Mouse (Mus musculus): ENCODE results near the gene Ddx6.

Gene Ddx6

GRCm38 (mm10) chr9:44640646-44641357 lies 36.1 kb downstream of the Ddx6 start:
- DNase-seq (ENCODE audit: low read depth, low spot score) = no peak

- no peak for DNase-seq (ENCODE audit: low read depth, low spot score)
Observed at GRCm38 (mm10) chr9:44641616-44642015, 36.9 kb downstream of the Ddx6 start.

- DNase-seq (ENCODE audit: low read depth, low spot score) = no peak
Observed at GRCm38 (mm10) chr9:44643103-44643502, 38.4 kb downstream of the Ddx6 start.

GRCm38 (mm10) chr9:44644186-44644585 lies 39.5 kb downstream of the Ddx6 start:
- no peak for DNase-seq (ENCODE audit: low read depth, low spot score)

- DNase-seq (ENCODE audit: low read depth, low spot score) = no peak
Observed at GRCm38 (mm10) chr9:44645481-44645880, 40.8 kb downstream of the Ddx6 start.

GRCm38 (mm10) chr9:44645924-44646323 lies 41.2 kb downstream of the Ddx6 start:
- no peak for DNase-seq (ENCODE audit: low read depth, low spot score)

GRCm38 (mm10) chr9:44646366-44646765 lies 41.7 kb downstream of the Ddx6 start:
- no peak for DNase-seq (ENCODE audit: low read depth, low spot score)

- no peak for DNase-seq (ENCODE audit: low read depth, low spot score)
Observed at GRCm38 (mm10) chr9:44647026-44647425, 42.3 kb downstream of the Ddx6 start.

- DNase-seq (ENCODE audit: low read depth, low spot score) = no peak
Observed at GRCm38 (mm10) chr9:44647656-44648055, 43.0 kb downstream of the Ddx6 start.

GRCm38 (mm10) chr9:44648881-44649281 lies 44.2 kb downstream of the Ddx6 start:
- DNase-seq (ENCODE audit: low read depth, low spot score) = no peak

GRCm38 (mm10) chr9:44652027-44652426 lies 47.3 kb downstream of the Ddx6 start:
- no peak for DNase-seq (ENCODE audit: low read depth, low spot score)

- DNase-seq (ENCODE audit: low read depth, low spot score) = no peak
Observed at GRCm38 (mm10) chr9:44653896-44654295, 49.2 kb downstream of the Ddx6 start.

GRCm38 (mm10) chr9:44655098-44656066 lies 50.7 kb downstream of the Ddx6 start:
- peak; percentile 72 for DNase-seq (ENCODE audit: low read depth, low spot score)

- no peak for DNase-seq (ENCODE audit: low read depth, low spot score)
Observed at GRCm38 (mm10) chr9:44663706-44664105, 59.0 kb downstream of the Ddx6 start.

GRCm38 (mm10) chr9:44671416-44671815 lies 66.7 kb downstream of the Ddx6 start:
- DNase-seq (ENCODE audit: low read depth, low spot score) = no peak

GRCm38 (mm10) chr9:44672291-44672865 lies 67.7 kb downstream of the Ddx6 start:
- DNase-seq (ENCODE audit: low read depth, low spot score) = no peak

GRCm38 (mm10) chr9:44673005-44673404 lies 68.3 kb downstream of the Ddx6 start, which contains the start of gene Treh:
Gene Treh (plus strand): TSS chr9:44673233.
- DNase-seq (ENCODE audit: low read depth, low spot score) = no peak

- DNase-seq (ENCODE audit: low read depth, low spot score) = no peak
Observed at GRCm38 (mm10) chr9:44678288-44678871, 73.7 kb downstream of the Ddx6 start.

GRCm38 (mm10) chr9:44679565-44679964 lies 74.9 kb downstream of the Ddx6 start:
- no peak for DNase-seq (ENCODE audit: low read depth, low spot score)

GRCm38 (mm10) chr9:44683046-44683445 lies 78.4 kb downstream of the Ddx6 start:
- DNase-seq (ENCODE audit: low read depth, low spot score) = no peak
